Mouse (Mus musculus): ENCODE results near the gene Kalrn. TPM values are rescaled to one million over a fixed set of nuclear protein-coding genes. Genes with fewer than 3 reads are reported as not detected.

Gene Kalrn
- polyA plus RNA-seq, 1 experiment from 2014 or later = 2.8 TPM

DNA sequence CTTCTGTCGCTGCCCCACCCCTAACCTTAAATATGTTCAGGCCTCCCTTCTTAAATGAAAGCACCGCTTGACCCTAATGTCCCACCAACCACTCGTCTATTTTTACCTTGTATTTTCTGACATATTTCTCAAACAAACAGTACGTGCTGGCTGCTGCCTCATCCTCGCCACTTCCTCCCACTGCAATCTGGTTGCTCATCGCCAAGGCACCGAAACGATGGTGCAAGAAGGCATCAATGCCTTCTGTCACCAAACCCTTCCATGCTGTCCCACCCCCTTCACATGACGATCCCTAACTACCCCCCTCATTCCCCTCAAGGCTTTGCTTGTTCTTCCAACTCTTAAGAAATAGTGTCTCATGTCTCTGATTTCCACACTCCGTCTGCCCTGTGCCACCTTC is 69.1 kb downstream of the Kalrn start:
- no peak for DNase-seq (ENCODE audit: low spot score)

DNA sequence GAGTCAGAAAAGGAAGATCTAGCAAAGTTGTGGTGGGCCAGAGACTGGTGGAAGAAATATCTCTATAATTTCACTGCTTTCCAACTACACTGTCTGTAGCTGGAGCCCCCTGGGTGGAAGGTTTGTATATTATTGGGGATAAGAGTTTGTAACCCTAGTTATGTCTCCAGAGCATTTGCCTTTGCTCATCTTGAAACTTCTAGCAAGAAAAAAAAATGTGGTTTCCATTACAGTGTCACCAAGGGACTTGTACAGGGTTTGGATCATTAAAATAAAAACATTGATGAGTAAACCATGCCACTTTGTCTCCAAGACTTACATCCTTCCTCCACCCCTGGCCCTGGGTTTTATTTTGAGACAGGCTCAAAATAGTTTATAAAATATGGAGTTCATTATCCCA is 71.2 kb downstream of the Kalrn start:
- no peak for DNase-seq (ENCODE audit: low spot score)

DNA sequence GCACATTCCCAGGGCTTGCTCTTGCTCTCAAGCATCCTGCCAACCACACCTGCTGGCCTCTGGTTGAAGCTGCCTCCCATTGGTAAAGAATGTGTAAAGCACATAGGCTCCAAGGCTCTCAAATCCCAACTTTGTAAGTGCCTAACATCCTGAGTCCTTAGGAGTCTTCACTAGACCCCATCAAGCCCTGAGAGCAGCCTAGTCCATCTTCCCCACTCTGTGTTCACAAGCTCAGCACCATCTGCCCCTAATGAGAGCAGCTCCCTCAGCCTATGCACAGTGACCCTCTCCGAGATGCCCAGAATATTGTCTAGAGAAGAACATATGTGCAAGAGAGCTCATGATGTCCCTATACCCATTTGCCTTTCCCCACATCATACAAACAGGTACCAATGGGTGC is 78.6 kb downstream of the Kalrn start:
- DNase-seq (ENCODE audit: low spot score) = no peak

DNA sequence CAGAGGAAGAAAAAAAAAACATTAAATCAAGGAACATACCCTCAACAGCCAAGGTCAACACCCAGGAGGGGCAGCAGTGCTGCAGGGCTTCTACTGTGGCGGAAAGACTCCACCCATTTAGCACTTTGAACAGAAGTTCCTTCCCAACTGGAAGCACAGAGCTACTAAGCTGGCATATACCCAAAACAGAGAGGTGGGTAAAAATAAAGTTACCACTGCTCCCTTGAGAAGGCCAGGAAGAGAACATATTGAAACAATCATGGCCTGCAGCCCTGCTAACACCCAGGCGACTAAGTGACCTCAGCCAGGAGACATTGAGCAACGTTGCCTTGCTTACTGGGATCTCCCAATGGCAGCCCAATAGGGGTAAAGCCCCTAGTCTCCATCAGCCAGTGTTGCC is 79.4 kb downstream of the Kalrn start:
- no peak for DNase-seq (ENCODE audit: low spot score)

DNA sequence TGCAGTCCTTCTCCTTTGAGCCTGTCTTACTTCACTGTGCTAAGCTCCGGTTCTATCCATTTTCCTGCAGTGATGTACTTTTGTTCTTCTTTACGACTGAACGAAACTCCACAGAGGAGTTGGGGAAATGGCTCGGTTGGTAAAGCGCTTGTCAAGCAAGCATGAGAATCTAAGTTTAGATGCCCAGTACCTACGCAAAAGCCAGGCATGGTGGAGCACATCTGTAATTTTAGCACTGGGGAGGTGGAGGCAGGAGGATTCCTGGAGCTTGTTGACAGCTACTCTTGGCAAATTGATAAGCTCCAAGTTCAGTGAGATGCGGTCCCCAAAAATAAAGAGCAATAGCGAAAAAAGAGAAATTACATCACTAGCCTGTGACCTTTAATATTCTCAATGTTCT is 82.1 kb downstream of the Kalrn start:
- no peak for DNase-seq (ENCODE audit: low spot score)

DNA sequence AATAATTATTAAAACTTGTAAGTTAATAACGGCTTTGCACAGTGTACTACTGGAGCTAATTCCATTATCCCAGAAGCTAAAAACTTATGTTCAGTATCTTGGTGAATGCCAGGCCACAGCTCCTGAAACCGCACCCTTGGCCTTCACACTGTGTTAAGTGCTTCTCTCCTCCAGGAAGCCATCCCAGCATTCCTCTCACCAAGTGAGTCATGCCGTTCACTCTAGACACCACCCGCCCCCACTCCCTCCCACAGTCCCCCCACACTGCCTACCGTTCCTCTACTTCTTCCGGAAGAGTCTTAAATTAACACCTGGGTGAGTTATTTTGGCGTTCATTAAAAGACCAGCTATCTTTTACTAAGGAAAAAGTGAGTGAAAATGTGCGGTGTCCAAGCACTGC is 82.8 kb downstream of the Kalrn start:
- DNase-seq (ENCODE audit: low spot score) = no peak

DNA sequence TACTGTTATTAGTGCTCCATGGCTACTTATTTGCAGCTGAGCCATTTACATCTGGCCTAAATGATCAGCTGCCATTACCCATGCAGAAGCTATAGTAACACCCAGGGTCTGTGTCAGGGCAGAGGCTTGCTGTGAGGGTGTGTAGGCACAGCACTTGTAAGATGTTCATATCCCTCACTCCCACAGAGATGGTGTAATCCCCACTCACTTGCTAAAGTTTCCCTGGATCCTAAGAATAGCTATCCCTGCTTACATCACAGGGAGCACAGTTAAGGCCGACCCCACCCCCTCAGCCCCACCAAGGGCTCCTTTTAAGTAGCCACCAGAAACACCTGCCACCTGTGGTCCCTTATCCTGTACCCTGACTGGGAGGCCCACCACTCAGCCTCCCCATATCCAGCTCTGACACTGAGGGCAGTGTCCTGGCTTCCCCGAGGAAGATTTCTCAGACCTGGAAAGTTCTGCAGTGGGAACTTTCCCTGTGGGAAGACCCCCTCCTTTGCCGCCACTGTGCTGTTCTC is 83.5 kb downstream of the Kalrn start:
- DNase-seq (ENCODE audit: low spot score) = no peak

DNA sequence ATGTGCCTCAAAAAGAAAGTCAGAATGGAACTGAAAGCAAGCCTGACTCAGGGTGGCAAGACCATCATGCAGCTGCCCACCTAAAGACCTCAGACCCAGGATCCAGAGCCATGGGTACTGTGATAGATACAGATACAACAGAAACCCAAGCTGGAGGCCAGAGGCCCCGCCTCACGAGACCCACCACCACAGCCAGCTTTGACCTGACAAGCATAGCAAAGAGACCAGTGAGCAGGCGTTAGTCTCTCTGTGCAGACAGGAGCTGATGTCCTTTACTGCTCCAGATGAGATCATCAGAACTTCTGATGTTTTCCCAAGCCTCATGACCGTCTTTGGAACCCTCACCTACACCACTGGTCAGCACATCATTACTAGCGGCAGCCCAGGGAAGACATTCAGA is 85.5 kb downstream of the Kalrn start:
- no peak for DNase-seq (ENCODE audit: low spot score)

DNA sequence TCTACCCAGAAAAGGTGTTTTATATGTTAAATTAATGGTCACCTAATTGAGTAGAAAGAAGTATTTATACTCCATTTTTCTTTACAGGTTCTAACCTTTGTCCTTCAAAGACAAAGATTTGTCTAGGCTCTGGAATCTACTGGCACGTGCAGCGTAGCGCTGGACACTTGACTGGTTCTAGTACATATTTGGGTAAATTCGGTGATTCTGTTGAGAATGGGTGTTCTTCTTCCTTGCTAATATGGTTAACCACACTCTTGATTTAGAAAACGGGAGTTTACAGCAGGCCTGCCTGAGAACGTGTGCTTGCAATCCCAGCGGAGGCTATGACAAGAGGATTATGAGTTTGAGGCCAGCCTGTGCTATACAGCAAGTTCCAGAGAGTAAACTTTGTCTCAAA is 86.1 kb downstream of the Kalrn start:
- no peak for DNase-seq (ENCODE audit: low spot score)

DNA sequence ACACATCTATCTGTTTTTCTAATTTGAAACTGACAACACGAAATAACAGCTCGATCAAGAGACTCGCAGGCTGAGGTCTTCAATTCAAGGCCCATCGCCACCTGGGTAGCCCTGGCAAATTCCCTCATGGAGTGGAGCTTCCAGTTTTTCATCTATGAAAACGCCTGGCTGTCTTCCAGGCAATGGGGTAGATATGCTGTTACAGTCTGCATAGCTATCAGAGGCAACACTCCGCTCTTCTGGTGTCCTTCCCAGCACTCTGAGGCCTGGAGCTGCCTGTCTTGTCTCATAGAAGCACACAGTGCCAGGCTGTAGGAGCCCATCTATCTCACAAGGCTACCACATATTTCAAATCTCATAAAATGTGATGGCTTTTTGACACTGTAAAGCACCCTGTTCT is 87.8 kb downstream of the Kalrn start:
- DNase-seq (ENCODE audit: low spot score) = no peak

DNA sequence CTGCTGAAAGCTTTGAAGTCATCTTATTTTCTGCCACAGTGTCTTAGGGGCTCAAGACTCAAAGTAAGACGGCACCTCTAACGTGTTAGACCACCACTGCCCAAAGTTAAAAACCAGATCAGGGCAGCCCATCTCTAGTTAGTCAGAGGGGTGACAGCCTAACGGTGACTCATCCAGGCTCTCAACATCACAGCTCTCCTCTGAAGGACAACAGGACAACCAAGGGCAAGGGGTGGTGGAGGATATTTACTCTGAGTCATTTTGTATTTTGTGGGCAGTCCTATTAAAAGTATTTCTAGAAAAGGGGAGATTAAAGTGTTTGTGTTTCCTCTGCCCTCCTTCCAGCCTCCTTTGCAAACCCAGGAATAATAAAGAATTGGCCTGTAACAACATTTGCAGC is 88.4 kb downstream of the Kalrn start:
- DNase-seq (ENCODE audit: low spot score) = no peak

DNA sequence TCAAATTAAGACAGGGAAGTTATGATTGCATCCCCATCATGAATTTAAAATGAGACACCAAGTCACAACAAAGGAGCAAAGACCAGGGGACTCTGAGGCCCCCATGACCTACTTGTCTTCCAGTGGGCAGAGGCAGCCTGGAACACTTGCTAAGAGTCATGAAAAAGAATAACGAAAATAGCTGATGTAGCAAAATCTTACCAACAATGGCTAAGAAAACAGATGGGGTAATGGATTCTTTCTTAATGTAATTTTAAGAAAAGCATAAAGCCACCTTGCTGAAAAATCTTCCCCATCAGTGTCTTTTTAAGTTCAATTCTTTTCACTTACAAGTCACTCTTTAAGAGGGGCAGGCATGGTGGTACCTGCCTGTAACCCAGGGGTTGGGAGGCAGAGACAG is 89.1 kb downstream of the Kalrn start:
- no peak for DNase-seq (ENCODE audit: low spot score)

DNA sequence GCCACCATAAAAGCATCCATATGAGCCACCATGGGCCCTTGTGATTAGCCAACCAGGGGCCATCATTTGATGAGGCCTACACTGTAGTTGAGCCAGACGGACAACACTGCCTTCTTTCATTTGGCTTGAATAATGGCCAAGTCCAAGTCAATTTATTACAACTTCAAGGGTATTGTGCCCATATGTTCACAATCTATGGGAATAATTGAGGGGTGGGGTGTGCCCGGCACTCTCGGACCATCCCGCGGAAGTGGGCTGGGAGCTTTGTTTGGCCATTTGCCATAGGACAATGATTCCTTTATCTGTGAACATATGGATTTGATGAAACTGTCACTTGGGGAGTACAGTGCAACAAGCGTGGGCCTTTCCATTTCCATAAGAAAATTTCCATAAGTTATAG is 89.6 kb downstream of the Kalrn start:
- no peak for DNase-seq (ENCODE audit: low spot score)

DNA sequence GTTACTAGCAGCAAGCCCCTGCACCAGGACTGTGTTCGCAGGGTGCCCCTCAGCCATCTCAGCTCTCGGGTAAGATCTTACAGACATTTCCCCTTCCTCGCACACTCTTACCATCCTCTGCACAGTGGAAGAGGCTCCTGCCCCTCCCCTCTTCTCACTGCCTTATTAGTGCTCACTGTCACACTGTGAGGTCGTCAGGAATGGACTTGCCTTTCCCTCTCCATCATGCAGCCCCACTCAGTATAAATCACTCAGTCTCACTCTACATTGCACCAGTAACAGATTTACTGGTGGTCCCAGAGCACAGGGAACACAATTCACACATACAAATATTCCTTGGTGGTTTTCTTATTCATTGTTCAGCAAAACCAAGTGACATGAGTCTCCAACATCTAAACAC is 98.6 kb downstream of the Kalrn start:
- no peak for DNase-seq (ENCODE audit: low spot score)

DNA sequence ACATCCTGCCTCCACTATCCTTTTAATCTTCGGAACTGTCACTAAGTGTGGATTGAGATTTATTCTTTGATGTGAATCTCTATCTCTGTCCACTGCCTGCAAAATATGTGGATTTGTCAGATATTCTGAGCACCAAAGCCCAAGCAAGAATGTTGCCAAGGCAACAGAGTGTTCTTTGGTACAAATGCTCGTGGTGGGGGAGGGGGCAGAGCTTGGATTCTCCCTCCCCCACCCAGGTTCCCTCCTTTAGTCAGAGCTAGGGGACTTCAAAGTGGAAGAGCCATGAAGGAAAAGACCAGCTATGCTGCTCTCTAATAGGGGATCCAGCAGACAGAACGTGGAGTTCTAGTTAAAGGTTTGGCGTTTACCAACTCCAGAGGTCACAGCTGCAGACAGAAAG is 99.4 kb downstream of the Kalrn start:
- no peak for DNase-seq (ENCODE audit: low spot score)

DNA sequence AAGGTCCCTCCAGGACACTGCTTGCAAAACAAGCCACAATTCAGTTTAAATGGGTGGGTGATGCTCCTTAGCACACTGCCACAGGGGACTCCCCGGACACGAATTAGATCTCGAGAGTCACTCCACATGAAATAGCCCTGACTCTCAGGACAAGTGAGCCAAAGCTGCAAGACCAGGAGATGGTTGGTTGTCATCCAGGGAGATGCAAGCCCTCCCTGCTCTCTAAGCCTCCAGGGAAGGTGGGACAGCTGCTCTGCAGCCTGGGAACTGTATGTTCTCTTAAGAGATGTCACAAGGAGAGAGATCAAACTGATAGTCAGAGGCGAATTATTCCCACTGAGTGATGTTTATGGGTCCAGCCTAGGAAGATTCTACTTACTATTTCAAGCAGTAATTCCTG is 101.9 kb downstream of the Kalrn start:
- no peak for DNase-seq (ENCODE audit: low spot score)

DNA sequence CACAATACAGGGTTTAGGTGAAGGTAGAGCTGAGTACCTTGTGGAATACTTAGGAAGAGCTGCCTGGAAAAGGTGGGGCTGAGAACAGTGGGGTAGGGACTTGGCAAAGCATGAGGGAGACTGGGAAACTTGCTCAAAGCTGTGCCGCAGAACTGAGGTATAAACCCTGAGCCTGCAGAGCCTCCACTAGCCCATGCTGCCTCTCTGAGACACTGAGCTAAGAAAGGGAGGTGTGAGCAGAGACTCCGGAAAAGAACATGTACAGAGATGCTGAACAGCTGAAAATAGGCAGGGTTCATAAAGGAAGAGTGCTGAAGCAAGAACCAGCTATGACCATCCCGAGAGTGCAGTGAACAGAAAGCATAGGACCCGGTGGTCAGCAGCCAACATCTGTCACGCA is 103.0 kb downstream of the Kalrn start:
- DNase-seq (ENCODE audit: low spot score) = no peak

DNA sequence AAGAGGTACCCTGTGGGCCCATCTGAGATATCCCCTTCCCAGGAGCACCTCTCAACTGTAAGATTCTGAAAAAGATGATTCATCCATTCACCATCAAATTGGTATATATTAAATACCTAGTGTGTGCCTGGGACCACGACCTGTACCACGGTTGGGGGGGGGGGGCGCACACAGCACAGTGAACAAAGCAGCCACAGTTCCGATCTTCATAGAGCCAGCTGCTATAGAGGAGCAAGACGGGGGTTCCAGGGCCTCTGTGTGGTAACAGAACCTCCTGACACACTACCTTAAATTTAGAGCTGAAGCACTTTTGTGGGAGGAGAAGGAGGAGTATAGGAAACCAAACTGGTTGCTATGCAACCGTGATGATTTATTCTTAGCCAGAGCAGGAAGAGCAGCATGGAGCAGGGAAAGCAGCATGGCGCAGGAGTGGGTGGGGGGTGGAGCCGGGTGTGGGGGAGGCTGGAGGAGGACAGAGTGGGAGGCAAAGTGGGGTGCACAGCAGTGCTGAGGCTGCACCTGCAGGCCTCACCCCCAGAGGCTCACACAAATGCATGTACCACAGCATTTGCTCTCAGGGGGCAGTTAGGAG is 104.0 kb downstream of the Kalrn start:
- peak; percentile 8 for DNase-seq (ENCODE audit: low spot score)

DNA sequence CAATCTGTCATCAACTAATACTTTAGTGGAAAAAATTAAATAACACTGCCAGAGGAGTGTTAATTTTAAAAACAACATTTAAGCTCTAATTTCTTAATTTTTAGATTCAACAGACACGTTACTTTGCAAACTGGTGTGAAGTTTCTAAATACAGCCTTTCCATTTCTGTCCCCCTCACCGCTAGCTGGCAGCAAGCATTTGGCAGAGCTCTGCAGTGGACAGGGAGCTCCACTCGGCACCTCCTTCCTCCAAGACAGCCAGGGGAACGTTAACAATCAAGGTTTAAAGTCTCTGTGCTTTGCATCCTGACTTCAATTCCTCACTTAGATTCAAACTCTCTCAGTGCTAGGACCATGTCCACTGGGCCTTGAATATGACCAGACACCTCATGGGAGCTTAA is 106.7 kb downstream of the Kalrn start:
- DNase-seq (ENCODE audit: low spot score) = no peak

DNA sequence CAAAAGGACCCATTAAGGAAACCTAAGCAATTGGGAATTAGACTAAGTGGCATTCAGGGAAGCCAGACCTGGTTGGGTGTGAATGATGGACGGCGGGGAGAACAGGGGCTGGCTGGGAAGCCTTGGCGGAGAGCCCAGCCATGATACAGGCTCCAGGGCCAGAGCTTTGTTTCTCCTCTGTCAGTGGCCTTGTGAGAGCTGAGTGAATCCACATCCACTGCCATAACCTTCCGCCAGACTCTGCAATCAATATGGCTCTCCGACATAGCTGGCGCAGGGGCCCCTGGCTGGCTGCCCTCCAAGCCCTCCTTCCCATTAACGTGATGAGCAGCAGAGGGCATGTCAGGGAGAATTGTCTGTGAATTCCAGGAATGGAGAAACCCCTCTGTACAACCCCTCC is 117.0 kb downstream of the Kalrn start:
- no peak for DNase-seq (ENCODE audit: low spot score)

DNA sequence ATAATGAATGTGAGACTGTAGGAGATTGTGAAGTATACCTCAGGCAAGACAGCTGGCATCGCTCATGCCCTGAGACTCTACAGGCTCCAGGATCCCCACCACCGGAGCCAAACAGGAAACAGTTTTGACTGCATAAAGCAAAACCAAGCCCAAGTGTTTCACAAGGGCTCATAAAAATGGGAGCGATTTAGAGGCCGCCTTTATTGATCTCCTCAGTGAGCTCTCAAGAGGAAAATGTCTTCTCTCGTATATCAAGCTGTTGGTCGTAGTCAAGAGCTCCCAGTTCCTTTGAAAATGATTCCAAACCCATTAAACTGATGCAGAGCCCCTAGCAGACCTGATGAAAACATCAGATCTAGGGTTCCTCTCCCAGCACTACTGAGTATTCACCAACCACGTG is 127.7 kb downstream of the Kalrn start:
- no peak for DNase-seq (ENCODE audit: low spot score)

DNA sequence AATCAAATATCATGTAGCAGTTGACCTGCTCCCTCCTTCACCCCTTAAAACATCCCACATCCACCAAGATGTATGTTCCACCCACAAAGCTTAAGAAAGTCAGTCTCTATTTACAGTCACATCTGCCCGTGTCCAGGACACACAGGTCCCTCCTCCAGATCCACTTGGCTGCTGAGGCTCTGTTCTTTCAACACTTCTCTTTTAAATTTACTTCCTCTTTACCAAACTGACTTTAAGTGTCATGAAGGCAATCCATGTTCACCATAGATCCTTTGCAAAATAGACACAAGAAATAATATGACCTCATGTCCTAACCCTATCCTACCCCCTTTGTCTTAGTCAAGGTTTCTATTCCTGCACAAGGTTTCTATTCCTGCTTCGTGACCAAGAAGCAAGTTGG is 131.6 kb downstream of the Kalrn start:
- DNase-seq (ENCODE audit: low spot score) = no peak

DNA sequence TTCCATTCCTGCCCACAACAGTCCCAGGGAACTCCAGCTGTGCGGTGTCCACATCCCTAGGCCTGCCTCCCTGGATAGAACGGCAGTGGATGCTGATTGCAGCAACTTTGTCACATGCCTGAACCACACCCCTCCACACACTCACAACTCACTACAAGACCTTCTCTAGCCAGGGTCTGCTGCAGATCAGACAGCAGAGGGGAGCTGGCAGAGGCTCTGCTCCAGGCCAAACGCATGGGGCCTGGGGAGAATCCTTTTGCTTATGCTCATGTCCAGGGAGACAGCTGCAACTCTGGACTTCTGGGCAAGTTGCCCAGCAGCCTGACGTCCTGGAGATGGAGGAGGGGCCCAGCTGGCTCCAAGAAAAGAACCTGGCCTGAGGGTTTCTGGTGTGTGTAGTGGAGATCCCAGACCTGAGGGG is 132.3 kb downstream of the Kalrn start:
- no peak for DNase-seq (ENCODE audit: low spot score)

DNA sequence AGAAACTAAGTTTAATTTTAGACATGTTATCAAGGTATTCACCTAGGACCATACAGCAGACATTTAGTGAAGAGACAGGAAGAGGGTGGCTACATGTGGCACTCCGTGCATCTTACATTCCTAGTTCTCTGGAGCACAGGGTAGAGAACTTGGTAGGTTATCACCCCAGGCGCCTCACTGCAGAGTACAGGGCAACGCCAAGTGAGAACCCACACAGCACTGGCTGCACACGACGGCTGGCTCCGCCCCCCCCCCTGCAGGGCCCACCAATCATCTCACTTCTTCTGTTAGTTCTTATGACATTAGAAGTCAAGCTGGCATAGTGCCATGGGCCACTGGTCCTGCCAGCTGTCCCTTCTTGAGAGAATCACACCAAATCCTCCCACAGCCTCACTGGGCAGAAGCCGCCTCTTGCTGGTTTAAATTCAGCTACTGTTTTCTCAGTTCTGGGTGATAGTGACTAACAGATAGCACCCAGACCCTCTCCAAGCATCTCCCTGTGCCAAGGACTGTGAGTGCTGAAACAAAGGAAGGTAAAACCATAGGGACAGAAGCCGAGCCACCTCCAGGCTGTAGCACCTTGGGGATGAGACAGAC is 133.2 kb downstream of the Kalrn start:
- DNase-seq (ENCODE audit: low spot score) = no peak

Measured in thymus, postnatal 0 days (tissue).